Mouse (Mus musculus) stomach, embryonic 14.5 days (tissue): ENCODE measurements around the gene Gm10322. TPM values are rescaled to one million over a fixed set of nuclear protein-coding genes. Genes with fewer than 3 reads are reported as not detected.

Source experiments
- ATAC-seq: fragments of 200-750 bp; cut with Nextera tagmentation; 2 replicates; pipeline ENCODE4 v1.8.0; 2017; ENCODE audit warnings: low read depth, moderate TSS enrichment; ENCODE audit not compliant: insufficient number of reproducible peaks, insufficient read depth, low FRiP score
- H3K27ac ChIP-seq: fragments of 300-500 bp; sonication (generic); 2 replicates; pipeline ENCODE4 v1.5.1; 2014; ENCODE audit warnings: mild to moderate bottlenecking, low read length, moderate library complexity, mixed read lengths
- H3K27me3 ChIP-seq: fragments of 300-500 bp; sonication (generic); 2 replicates; pipeline ENCODE4 v1.6.1; 2014; ENCODE audit warnings: low read length, control low read depth, mixed read lengths; ENCODE audit not compliant: control insufficient read depth, insufficient read depth
- H3K36me3 ChIP-seq: fragments of 300-500 bp; sonication (generic); 2 replicates; pipeline ENCODE4 v1.6.1; 2014; ENCODE audit warnings: mild to moderate bottlenecking, control low read depth, low read length, moderate library complexity, mixed read lengths; ENCODE audit not compliant: control insufficient read depth, insufficient read depth
- H3K4me1 ChIP-seq: fragments of 300-500 bp; sonication (generic); 2 replicates; pipeline ENCODE4 v1.6.1; 2014; ENCODE audit warnings: low read length, control low read depth, mixed read lengths; ENCODE audit not compliant: control insufficient read depth, insufficient read depth
- H3K4me2 ChIP-seq: fragments of 300-500 bp; sonication (generic); replicated peaks from 2 replicates; pipeline ENCODE4 v1.6.1; 2014; ENCODE audit warnings: low read depth, low read length, control low read depth
- H3K4me3 ChIP-seq: fragments of 300-500 bp; sonication (generic); 2 replicates; pipeline ENCODE4 v1.5.1; 2014; ENCODE audit warnings: low read depth, low read length, control low read depth
- H3K9ac ChIP-seq: fragments of 300-500 bp; sonication (generic); replicated peaks from 2 replicates; pipeline ENCODE4 v1.6.1; 2014; ENCODE audit warnings: low read depth, mild to moderate bottlenecking, control low read depth, low read length, moderate library complexity, mixed read lengths
- H3K9me3 ChIP-seq: fragments of 300-500 bp; sonication (generic); 2 replicates; pipeline ENCODE4 v1.6.1; 2016; ENCODE audit warnings: low read depth, low read length, control low read depth; ENCODE audit not compliant: control insufficient read depth
- WGBS: fragments of 180-500 bp; shearing (Covaris S2); extraction: QIAGEN DNeasy Blood & Tissue Kit; methylation state at CpG from one replicate; pipeline ENCODE4 v1.1.7; 2014; 5-methylcytosine and 5-hydroxymethylcytosine counted together
- polyA plus RNA-seq: library from polyadenylated mRNA; unstranded; fragments of >200 nt; fragmentation: Nextera tagmentation; extraction: Ambion mirVana; gene quantifications from 2 replicates; pipeline ENCODE4 v1.2.1, GENCODE M21; 2014

Gene Gm10322
- polyA plus RNA-seq, 1 experiment from 2014 or later = not detected

GRCm38 (mm10) chr10:59604879-59605464 is 10.9 kb upstream of the Gm10322 start:
- no peak for ATAC-seq

GRCm38 (mm10) chr10:59613276-59613675 is 2.6 kb upstream of the Gm10322 start:
- Histone ChIP-seq H3K9ac (no peak overlapping the region), H3K4me2 (no peak overlapping the region), H3K4me1 (peaks cover 12% of the 10 kb centered on the region; the same call in 1 of the 2 replicates), H3K4me3 (no peak overlapping the region), H3K27ac (no peak overlapping the region), H3K9me3 (no peaks in the 10 kb centered on the region), H3K36me3 (no peaks in the 10 kb centered on the region), H3K27me3 (no peaks in the 10 kb centered on the region)
- WGBS = 58% methylated on average over 5 of the region's 5 CpGs
- no peak for ATAC-seq

More at GRCm38 (mm10) chr10:59604879-59605464, 10.9 kb upstream of the Gm10322 start:
- no peaks in the 10 kb centered on the region for H3K27me3 ChIP-seq
- H3K9ac ChIP-seq = no peak overlapping the region
- 66% methylated on average over 11 of the region's 11 CpGs for WGBS
- no peaks in the 10 kb centered on the region for H3K36me3 ChIP-seq
- no peaks in the 10 kb centered on the region for H3K9me3 ChIP-seq
- no peak overlapping the region for H3K27ac ChIP-seq
- peaks cover 11% of the 10 kb centered on the region; the same call in 1 of the 2 replicates for H3K4me1 ChIP-seq
- H3K4me3 ChIP-seq = no peak overlapping the region
- no peak overlapping the region for H3K4me2 ChIP-seq

GRCm38 (mm10) chr10:59614141-59614540 is 1.7 kb upstream of the Gm10322 start:
- WGBS = 92% methylated on average over 5 of the region's 5 CpGs
- H3K9me3 ChIP-seq = no peaks in the 10 kb centered on the region
- H3K9ac ChIP-seq = no peak overlapping the region
- no peaks in the 10 kb centered on the region for H3K36me3 ChIP-seq
- no peak overlapping the region for H3K4me2 ChIP-seq
- no peak for ATAC-seq
- no peak overlapping the region for H3K27ac ChIP-seq
- H3K27me3 ChIP-seq = no peaks in the 10 kb centered on the region
- H3K4me3 ChIP-seq = no peak overlapping the region
- peaks cover 12% of the 10 kb centered on the region; the same call in 1 of the 2 replicates for H3K4me1 ChIP-seq

- no peak overlapping the region for H3K27ac ChIP-seq
- H3K4me2 ChIP-seq = peak overlapping the region; percentile 71
- no peaks in the 10 kb centered on the region for H3K9me3 ChIP-seq
- H3K4me3 ChIP-seq = peak overlapping the region; percentile 81
- no peaks in the 10 kb centered on the region for H3K27me3 ChIP-seq
- H3K4me1 ChIP-seq = peaks cover 12% of the 10 kb centered on the region; the same call in 1 of the 2 replicates
- H3K9ac ChIP-seq = peak overlapping the region; percentile 84
- H3K36me3 ChIP-seq = no peaks in the 10 kb centered on the region
- ATAC-seq = no peak
- WGBS = 25% methylated on average over 5 of the region's 5 CpGs
Observed at GRCm38 (mm10) chr10:59615411-59615810, 452 bp upstream of the Gm10322 start.

- ATAC-seq = peak; percentile 99
Observed at GRCm38 (mm10) chr10:59616522-59616921, 659 bp downstream of the Gm10322 start, which contains the start of gene Mcu. TSS of gene Mcu (minus strand) at chr10:59616692.

GRCm38 (mm10) chr10:59617776-59618175 is 1.9 kb downstream of the Gm10322 start:
- Histone ChIP-seq H3K27ac (no peak overlapping the region), H3K4me3 (no peak overlapping the region), H3K27me3 (no peaks in the 10 kb centered on the region), H3K36me3 (no peaks in the 10 kb centered on the region), H3K9ac (no peak overlapping the region), H3K4me2 (no peak overlapping the region), H3K9me3 (no peaks in the 10 kb centered on the region), H3K4me1 (peaks cover 12% of the 10 kb centered on the region; the same call in 1 of the 2 replicates)
- WGBS = 88% methylated on average over 7 of the region's 7 CpGs
- ATAC-seq = no peak

More at GRCm38 (mm10) chr10:59616522-59616921, 659 bp downstream of the Gm10322 start, which contains the start of gene Mcu:
- under 1% methylated on average over 35 of the region's 36 CpGs for WGBS
- peak within 1 kb of the TSS; percentile 86; the same call in 1 of the 2 replicates for H3K27ac ChIP-seq
- no peaks in the 10 kb centered on the region for H3K36me3 ChIP-seq
- peak within 1 kb of the TSS; percentile 84 for H3K9ac ChIP-seq
- peak within 1 kb of the TSS; percentile 71 for H3K4me2 ChIP-seq
- no peaks in the 10 kb centered on the region for H3K27me3 ChIP-seq
- peak within 1 kb of the TSS; percentile 81 for H3K4me3 ChIP-seq
- H3K4me1 ChIP-seq = peaks cover 12% of the 10 kb centered on the region; the same call in 1 of the 2 replicates
- H3K9me3 ChIP-seq = no peaks in the 10 kb centered on the region

- H3K9ac ChIP-seq = no peak overlapping the region
- no peaks in the 10 kb centered on the region for H3K9me3 ChIP-seq
- H3K36me3 ChIP-seq = no peaks in the 10 kb centered on the region
- no peak overlapping the region for H3K4me2 ChIP-seq
- WGBS = 50% methylated on average over 10 of the region's 10 CpGs
- H3K27me3 ChIP-seq = no peaks in the 10 kb centered on the region
- ATAC-seq = peak; percentile 15; the same call in 1 of the 2 replicates
- no peaks in the 10 kb centered on the region for H3K4me1 ChIP-seq
- no peak overlapping the region for H3K4me3 ChIP-seq
- H3K27ac ChIP-seq = no peak overlapping the region
Observed at GRCm38 (mm10) chr10:59621355-59621754, 5.5 kb downstream of the Gm10322 start.

- H3K27ac ChIP-seq = no peak overlapping the region
- no peak overlapping the region for H3K4me3 ChIP-seq
- no peak overlapping the region for H3K9ac ChIP-seq
- H3K4me1 ChIP-seq = no peaks in the 10 kb centered on the region
- ATAC-seq = no peak
- no peaks in the 10 kb centered on the region for H3K27me3 ChIP-seq
- 65% methylated on average over 5 of the region's 5 CpGs for WGBS
- H3K4me2 ChIP-seq = no peak overlapping the region
- H3K36me3 ChIP-seq = no peaks in the 10 kb centered on the region
- H3K9me3 ChIP-seq = no peaks in the 10 kb centered on the region
Observed at GRCm38 (mm10) chr10:59623496-59623895, 7.6 kb downstream of the Gm10322 start.
